Mouse (Mus musculus) midbrain, embryonic 10.5 days (tissue): ENCODE data around the gene Elp5. TPM values are rescaled to one million over a fixed set of nuclear protein-coding genes. Genes with fewer than 3 reads are reported as not detected.
A peak's percentile ranks its signal among the peaks of the same experiment; 100 is the strongest.
"Not testable (repeated sequence)": the region's sequence is repeated elsewhere in the genome, so short reads cannot be mapped to it uniquely, and the experiment has no call there.

Source experiments
- DNase-seq: peaks from one replicate; pipeline ENCODE4 v3.0.0-alpha.2; 2017; ENCODE audit warnings: low spot score
- H3K27ac ChIP-seq: fragments of 300-500 bp; sonication (generic); replicated peaks from 2 replicates; pipeline ENCODE4 v1.5.1; 2016; ENCODE audit warnings: mild to moderate bottlenecking
- H3K27me3 ChIP-seq: fragments of 300-500 bp; sonication (generic); 2 replicates; pipeline ENCODE4 v1.6.1; 2016; ENCODE audit warnings: low read depth, mild to moderate bottlenecking; ENCODE audit not compliant: poor library complexity, severe bottlenecking
- H3K36me3 ChIP-seq: fragments of 300-500 bp; sonication (generic); 2 replicates; pipeline ENCODE4 v1.6.1; 2016; ENCODE audit warnings: mild to moderate bottlenecking, moderate library complexity
- H3K4me1 ChIP-seq: fragments of 300-500 bp; sonication (generic); 2 replicates; pipeline ENCODE4 v1.6.1; 2016
- H3K4me3 ChIP-seq: fragments of 300-500 bp; sonication (generic); 2 replicates; pipeline ENCODE4 v1.5.1; 2016; ENCODE audit warnings: mild to moderate bottlenecking, moderate library complexity
- H3K9me3 ChIP-seq: fragments of 300-500 bp; sonication (generic); replicated peaks from 2 replicates; pipeline ENCODE4 v1.6.1; 2016; ENCODE audit warnings: mild to moderate bottlenecking
- WGBS: fragments of 180-500 bp; shearing (Covaris S2); methylation state at CpG from one replicate; pipeline ENCODE4 v1.1.7; 2016; 5-methylcytosine and 5-hydroxymethylcytosine counted together
- polyA plus RNA-seq: library from polyadenylated mRNA; unstranded; fragments of >200 nt; fragmentation: Nextera tagmentation; extraction: Ambion mirVana; gene quantifications from 2 replicates; pipeline ENCODE4 v1.2.1, GENCODE M21; 2016

Elp5 gene
- polyA plus RNA-seq, 1 experiment from 2014 or later = 151 TPM

DNA sequence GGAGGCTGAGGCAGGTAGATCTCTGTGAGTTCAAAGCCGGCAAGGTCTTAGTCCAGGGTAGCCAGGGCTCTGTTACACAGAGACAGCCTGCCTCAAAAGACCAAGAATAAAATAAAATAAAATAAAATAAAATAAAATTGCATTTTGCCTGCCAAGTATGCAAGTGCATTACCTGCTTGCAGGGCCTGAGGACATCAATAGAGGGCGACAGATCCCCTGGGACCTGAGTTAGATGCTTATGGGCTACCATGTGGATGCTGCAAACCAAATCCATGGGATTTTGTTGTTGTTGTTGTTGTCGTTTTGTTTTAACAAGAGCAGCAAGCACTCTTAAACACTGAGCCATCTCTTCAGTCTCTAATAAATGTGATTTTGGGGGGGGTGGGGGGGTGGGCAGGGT lies 50.1 kb downstream of the Elp5 start:
- peaks cover 34% of the 10 kb centered on the region for H3K4me1 ChIP-seq
- 38% methylated on average over 3 of the region's 3 CpGs for WGBS
- no peaks in the 10 kb centered on the region for H3K36me3 ChIP-seq
- H3K4me3 ChIP-seq = no peak overlapping the region
- DNase-seq = no peak
- H3K9me3 ChIP-seq = no peaks in the 10 kb centered on the region
- H3K27me3 ChIP-seq = peaks cover 32% of the 10 kb centered on the region
- no peak overlapping the region for H3K27ac ChIP-seq

DNA sequence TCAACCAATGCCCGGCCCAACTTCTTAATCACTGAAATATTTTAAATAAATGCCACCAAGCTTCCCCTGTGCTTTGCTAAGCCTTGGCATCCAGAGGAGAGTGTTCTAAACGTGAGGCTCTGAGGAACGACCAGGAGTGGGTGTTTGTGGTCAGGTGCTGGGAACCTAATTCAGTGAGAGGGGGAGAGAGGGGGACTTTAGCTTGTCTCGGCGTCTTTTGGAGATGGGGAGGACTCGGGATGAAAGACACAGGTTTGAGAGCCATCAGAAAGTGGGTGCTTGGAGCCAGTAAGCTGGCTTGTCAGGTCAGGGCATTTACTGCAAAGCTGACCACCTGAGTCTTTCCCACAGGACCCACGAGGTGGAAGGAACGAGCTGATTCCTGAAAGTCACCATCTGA lies 50.5 kb downstream of the Elp5 start:
- WGBS = 74% methylated on average over 8 of the region's 8 CpGs

GRCm38 (mm10) chr11:69930967-69931537 lies 51.3 kb downstream of the Elp5 start:
- no peaks in the 10 kb centered on the region for H3K36me3 ChIP-seq
- H3K27ac ChIP-seq = no peak overlapping the region
- peaks cover 20% of the 10 kb centered on the region for H3K27me3 ChIP-seq
- WGBS = 80% methylated on average over 3 of the region's 3 CpGs
- H3K9me3 ChIP-seq = no peaks in the 10 kb centered on the region
- H3K4me3 ChIP-seq = no peak overlapping the region
- peaks cover 22% of the 10 kb centered on the region for H3K4me1 ChIP-seq
- no peak for DNase-seq

More for the DNA sequence above, 50.5 kb downstream of the Elp5 start:
- Histone ChIP-seq H3K27ac (no peak overlapping the region), H3K9me3 (no peaks in the 10 kb centered on the region), H3K27me3 (peaks cover 27% of the 10 kb centered on the region), H3K4me1 (peaks cover 29% of the 10 kb centered on the region), H3K4me3 (no peak overlapping the region), H3K36me3 (no peaks in the 10 kb centered on the region)
- DNase-seq = no peak

DNA sequence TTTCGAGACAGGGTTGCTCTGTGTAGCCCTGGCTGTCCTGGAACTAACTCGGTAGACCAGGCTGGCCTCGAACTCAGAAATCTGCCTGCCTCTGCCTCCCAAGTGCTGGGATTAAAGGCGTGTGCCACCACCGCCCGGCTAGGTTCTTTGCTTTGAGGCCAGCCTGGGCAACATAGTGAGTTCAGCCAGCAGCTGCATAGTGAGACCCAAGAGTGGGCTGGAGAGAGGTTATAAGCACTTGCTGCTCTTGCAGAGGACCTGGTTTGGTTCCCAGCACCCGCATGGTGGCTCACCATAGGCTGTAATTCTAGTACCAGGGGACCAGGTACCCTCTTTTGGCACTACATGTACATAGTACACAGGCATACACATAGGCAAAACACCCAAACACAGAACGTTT lies 52.1 kb downstream of the Elp5 start:
- H3K27ac ChIP-seq, H3K36me3 ChIP-seq, H3K9me3 ChIP-seq, H3K4me3 ChIP-seq, DNase-seq: not testable (repeated sequence)
- WGBS = 89% methylated on average over 8 of the region's 8 CpGs
- peaks cover 13% of the 10 kb centered on the region for H3K4me1 ChIP-seq
- peaks cover 11% of the 10 kb centered on the region for H3K27me3 ChIP-seq

- peaks cover 6% of the 10 kb centered on the region for H3K27me3 ChIP-seq
- DNase-seq = no peak
- no peak overlapping the region for H3K4me3 ChIP-seq
- H3K27ac ChIP-seq = no peak overlapping the region
- 94% methylated on average over 4 of the region's 4 CpGs for WGBS
- H3K9me3 ChIP-seq = no peaks in the 10 kb centered on the region
- no peaks in the 10 kb centered on the region for H3K36me3 ChIP-seq
- peaks cover 10% of the 10 kb centered on the region; the same call in 1 of the 2 replicates for H3K4me1 ChIP-seq
These were observed 52.6 kb downstream of the Elp5 start for GRCm38 (mm10) chr11:69929712-69930111.

- DNase-seq = no peak
- Histone ChIP-seq H3K27me3 (no peaks in the 10 kb centered on the region), H3K4me1 (peaks cover 6% of the 10 kb centered on the region), H3K4me3 (no peak overlapping the region), H3K27ac (no peak overlapping the region), H3K9me3 (no peaks in the 10 kb centered on the region), H3K36me3 (no peaks in the 10 kb centered on the region)
- WGBS = 96% methylated on average over 2 of the region's 2 CpGs
These were observed 54.8 kb downstream of the Elp5 start for GRCm38 (mm10) chr11:69927501-69927900.

- Histone ChIP-seq H3K4me3 (peak overlapping the region; percentile 99), H3K27ac (peak overlapping the region; percentile 99), H3K4me1 (peaks cover 32% of the 10 kb centered on the region), H3K9me3 (no peaks in the 10 kb centered on the region), H3K27me3 (no peaks in the 10 kb centered on the region), H3K36me3 (peaks cover 19% of the 10 kb centered on the region)
- DNase-seq = no peak
- 69% methylated on average over 3 of the region's 3 CpGs for WGBS
These were observed 59.5 kb downstream of the Elp5 start for GRCm38 (mm10) chr11:69922796-69923195.

DNA sequence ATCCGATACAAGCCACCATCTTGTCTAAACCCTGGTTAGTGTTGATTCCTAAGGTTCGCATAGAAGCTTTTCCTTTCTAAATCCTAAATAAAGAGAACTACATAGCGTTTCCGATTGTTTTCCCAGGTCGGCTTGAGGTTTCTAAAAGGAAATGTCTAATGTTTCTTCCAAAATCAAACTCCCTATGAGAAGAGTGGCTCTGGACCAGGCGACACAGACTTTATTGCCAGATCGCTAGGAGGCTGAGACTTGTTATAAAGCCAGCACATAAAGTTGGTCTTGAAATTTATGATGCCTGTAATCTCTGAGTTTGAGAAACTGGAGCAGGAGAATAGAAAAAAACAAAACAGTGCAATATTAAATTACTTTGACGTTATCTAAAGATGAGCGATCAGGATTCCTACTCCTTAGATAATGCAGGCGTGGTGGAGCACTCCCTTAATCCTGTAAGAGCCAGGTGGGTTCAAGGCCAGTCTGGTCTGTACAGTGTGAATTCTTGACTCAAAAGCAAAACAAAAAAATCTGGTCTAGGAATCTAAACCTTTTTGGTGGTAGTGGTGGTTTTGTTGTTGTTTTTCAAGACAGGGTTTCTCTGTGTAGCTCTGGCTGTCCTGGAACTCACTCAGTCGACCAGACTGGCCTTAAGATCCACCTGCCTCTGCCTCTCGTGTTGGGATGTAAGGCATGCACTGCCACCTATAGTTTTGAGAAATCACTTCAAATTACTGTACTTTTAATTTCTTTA lies 60.1 kb downstream of the Elp5 start:
- WGBS = 5% methylated on average over 12 of the region's 12 CpGs
- peak overlapping the region; percentile 99 for H3K4me3 ChIP-seq
- H3K27ac ChIP-seq = peak overlapping the region; percentile 99
- H3K4me1 ChIP-seq = peaks cover 36% of the 10 kb centered on the region
- no peaks in the 10 kb centered on the region for H3K27me3 ChIP-seq
- DNase-seq = no peak
- peaks cover 26% of the 10 kb centered on the region for H3K36me3 ChIP-seq
- H3K9me3 ChIP-seq = no peaks in the 10 kb centered on the region

DNA sequence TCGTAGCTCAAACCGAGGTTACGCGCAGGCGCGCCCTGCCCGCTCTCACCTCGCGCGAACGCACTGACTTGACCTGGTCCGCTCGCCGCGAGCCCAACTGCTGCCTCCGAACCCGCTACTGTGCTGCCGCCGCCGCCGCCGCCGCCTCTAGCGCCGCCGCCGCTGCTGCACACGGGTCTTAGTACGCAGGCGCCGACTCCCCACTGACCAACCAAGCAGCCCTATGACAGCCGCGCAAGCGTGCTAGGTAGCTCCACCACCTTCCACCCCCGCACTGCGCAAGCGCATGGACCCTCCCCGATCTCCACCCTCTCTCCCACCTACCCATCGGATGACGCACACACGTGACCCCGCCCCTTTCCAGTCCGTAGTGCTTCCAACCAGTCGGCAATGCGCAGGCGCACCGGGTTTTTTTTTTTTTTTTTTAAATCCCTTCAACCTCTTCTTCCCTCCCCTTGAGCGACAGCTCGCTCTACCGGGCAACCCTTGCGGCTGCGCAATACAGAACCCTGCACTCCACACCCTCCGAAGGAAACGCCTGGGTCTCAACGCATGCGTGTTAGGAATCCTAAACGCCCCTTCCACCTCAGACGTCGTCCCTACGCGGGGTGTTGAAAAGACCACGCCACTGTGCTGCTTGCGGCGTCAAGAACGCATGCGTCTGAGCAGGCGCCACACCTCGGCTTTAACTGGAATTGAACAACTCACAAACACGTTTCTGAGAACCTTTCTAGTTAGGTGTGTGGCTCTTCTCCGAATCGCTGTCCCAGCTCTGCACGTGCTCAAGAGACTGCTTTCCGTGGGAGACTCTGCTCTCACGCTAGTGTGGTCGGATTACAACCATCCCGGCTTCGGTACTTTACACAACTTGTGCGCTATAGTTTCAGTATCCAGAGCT lies 61.0 kb downstream of the Elp5 start, which contains the start of gene Eif5a:
Eif5a (minus strand) TSS at position 845 of the 898 bp plus-strand sequence.
- H3K27me3 ChIP-seq = no peaks in the 10 kb centered on the region
- peaks cover 45% of the 10 kb centered on the region for H3K4me1 ChIP-seq
- H3K36me3 ChIP-seq = peaks cover 34% of the 10 kb centered on the region
- no peaks in the 10 kb centered on the region for H3K9me3 ChIP-seq
- WGBS = under 1% methylated on average over 78 of the region's 78 CpGs
- peak within 1 kb of the TSS; percentile 99 for H3K4me3 ChIP-seq
- DNase-seq = peak; percentile 100
- H3K27ac ChIP-seq = peak within 1 kb of the TSS; percentile 99

GRCm38 (mm10) chr11:69920266-69921031 lies 61.9 kb downstream of the Elp5 start:
- Histone ChIP-seq H3K27me3 (no peaks in the 10 kb centered on the region), H3K4me1 (peaks cover 54% of the 10 kb centered on the region), H3K9me3 (no peaks in the 10 kb centered on the region), H3K4me3 (peak overlapping the region; percentile 99), H3K27ac (peak overlapping the region; percentile 99), H3K36me3 (peaks cover 43% of the 10 kb centered on the region)
- WGBS = under 1% methylated on average over 63 of the region's 65 CpGs
- peak; percentile 66 for DNase-seq

GRCm38 (mm10) chr11:69919661-69920265 lies 62.6 kb downstream of the Elp5 start:
- peak; percentile 50 for DNase-seq
- Histone ChIP-seq H3K27ac (peak overlapping the region; percentile 99), H3K9me3 (no peaks in the 10 kb centered on the region), H3K27me3 (no peaks in the 10 kb centered on the region), H3K36me3 (peaks cover 50% of the 10 kb centered on the region), H3K4me3 (peak overlapping the region; percentile 99), H3K4me1 (peaks cover 61% of the 10 kb centered on the region)
- WGBS = 3% methylated on average over 17 of the region's 17 CpGs

GRCm38 (mm10) chr11:69919053-69919452 lies 63.3 kb downstream of the Elp5 start:
- Histone ChIP-seq H3K27me3 (no peaks in the 10 kb centered on the region), H3K9me3 (no peaks in the 10 kb centered on the region), H3K4me3 (peak overlapping the region; percentile 99), H3K36me3 (peaks cover 52% of the 10 kb centered on the region), H3K4me1 (peaks cover 68% of the 10 kb centered on the region), H3K27ac (peak overlapping the region; percentile 99; the same call in 1 of the 2 replicates)
- DNase-seq = no peak
- WGBS = 88% methylated on average over 9 of the region's 9 CpGs
